Mouse (Mus musculus) olfactory bulb, adult 2 months (tissue): ENCODE measurements at regions not wholly inside any gene's neighbourhood (a gene's known extent, or its start where the extent isn't known, plus 50 kb on each side); places are given as distances from the start of the nearest gene placed in this dataset.

Source experiments
- CTCF ChIP-seq: fragments of 200-500 bp; IDR thresholded peaks from 2 replicates; pipeline ENCODE4 v1.5.1; 2012; ENCODE audit warnings: low read depth, mild to moderate bottlenecking, low read length, moderate library complexity; ENCODE audit not compliant: insufficient read depth
- POLR2A ChIP-seq: fragments of 200-500 bp; IDR thresholded peaks from 2 replicates; pipeline ENCODE4 v1.6.1; 2012; ENCODE audit warnings: mild to moderate bottlenecking, low read depth, low read length, moderate library complexity; ENCODE audit not compliant: insufficient read depth

DNA sequence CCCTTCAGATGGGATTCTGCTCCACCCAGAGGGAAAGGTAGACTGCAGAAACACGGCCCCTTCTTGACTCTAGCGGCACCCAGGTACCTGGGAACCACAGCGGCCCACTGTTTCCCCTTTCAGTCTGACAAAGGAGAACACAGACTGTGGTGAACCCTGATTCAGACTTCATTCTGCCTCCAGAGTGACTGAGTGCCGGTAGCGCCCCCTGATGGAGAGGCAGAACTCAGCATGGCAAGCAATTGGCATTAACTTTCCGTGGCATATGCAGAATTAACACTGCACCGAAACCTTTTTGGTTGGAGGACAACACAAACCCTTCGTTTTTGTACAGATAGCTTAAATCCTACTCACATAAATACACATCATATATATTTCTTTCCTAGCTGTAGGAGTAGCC lies 75.1 kb upstream of the Fat4 start:
- TF ChIP-seq CTCF (no peak), POLR2A (no peak)
